Mouse (Mus musculus) naive thymus-derived CD4-positive, alpha-beta T cell, adult 2 months (primary cell): ENCODE measurements around the gene Smim4.

Source experiments
- DNase-seq: peaks from one replicate; pipeline ENCODE4 v3.0.0-alpha.2; 2011; ENCODE audit warnings: low read depth

Smim4 gene

GRCm38 (mm10) chr14:31128826-31129219 is at the start of gene Smim4:
Gene Smim4 (minus strand): TSS chr14:31128956.
- DNase-seq: peak; percentile 99

- DNase-seq: no peak
Measured at GRCm38 (mm10) chr14:31177715-31178114, 49.0 kb upstream of the Smim4 start.

- DNase-seq: no peak
Measured at GRCm38 (mm10) chr14:31177287-31177686, 48.5 kb upstream of the Smim4 start.

- no peak for DNase-seq
Measured at GRCm38 (mm10) chr14:31173537-31173936, 44.8 kb upstream of the Smim4 start.

GRCm38 (mm10) chr14:31172781-31173455 is 44.2 kb upstream of the Smim4 start:
- DNase-seq: no peak

- DNase-seq: no peak
Measured at GRCm38 (mm10) chr14:31171821-31172220, 43.1 kb upstream of the Smim4 start.

GRCm38 (mm10) chr14:31171386-31171785 is 42.6 kb upstream of the Smim4 start:
- DNase-seq: no peak

GRCm38 (mm10) chr14:31170963-31171362 is 42.2 kb upstream of the Smim4 start:
- no peak for DNase-seq

GRCm38 (mm10) chr14:31169508-31169907 is 40.8 kb upstream of the Smim4 start:
- DNase-seq: no peak

- DNase-seq: no peak
Measured at GRCm38 (mm10) chr14:31168425-31168824, 39.7 kb upstream of the Smim4 start, which contains the start of gene Stab1. Gene Stab1 (minus strand): TSS chr14:31168641.

GRCm38 (mm10) chr14:31166827-31167226 is 38.1 kb upstream of the Smim4 start:
- DNase-seq: no peak

- no peak for DNase-seq
Measured at GRCm38 (mm10) chr14:31165991-31166630, 37.4 kb upstream of the Smim4 start.

- no peak for DNase-seq
Measured at GRCm38 (mm10) chr14:31165458-31165857, 36.7 kb upstream of the Smim4 start.

- no peak for DNase-seq
Measured at GRCm38 (mm10) chr14:31165010-31165409, 36.3 kb upstream of the Smim4 start.

- DNase-seq: no peak
Measured at GRCm38 (mm10) chr14:31164067-31164466, 35.3 kb upstream of the Smim4 start.

GRCm38 (mm10) chr14:31161638-31162037 is 32.9 kb upstream of the Smim4 start:
- no peak for DNase-seq

- DNase-seq: no peak
Measured at GRCm38 (mm10) chr14:31161191-31161590, 32.4 kb upstream of the Smim4 start.

- DNase-seq: no peak
Measured at GRCm38 (mm10) chr14:31160196-31161150, 31.7 kb upstream of the Smim4 start.

- no peak for DNase-seq
Measured at GRCm38 (mm10) chr14:31145694-31146093, 16.9 kb upstream of the Smim4 start.

GRCm38 (mm10) chr14:31141011-31141410 is 12.3 kb upstream of the Smim4 start:
- no peak for DNase-seq

- no peak for DNase-seq
Measured at GRCm38 (mm10) chr14:31140141-31140540, 11.4 kb upstream of the Smim4 start.

- no peak for DNase-seq
Measured at GRCm38 (mm10) chr14:31139666-31140065, 10.9 kb upstream of the Smim4 start.
